Mouse (Mus musculus): ENCODE measurements around the gene Gm15013. TPM values are rescaled to one million over a fixed set of nuclear protein-coding genes. Genes with fewer than 3 reads are reported as not detected.
"Not testable (repeated sequence)": the region's sequence is repeated elsewhere in the genome, so short reads cannot be mapped to it uniquely, and the experiment has no call there.

Gm15013 gene
- total RNA-seq (2021): not detected
- long read RNA-seq, experiment 1: 0 reads
- long read RNA-seq, experiment 2: 0 reads

DNA sequence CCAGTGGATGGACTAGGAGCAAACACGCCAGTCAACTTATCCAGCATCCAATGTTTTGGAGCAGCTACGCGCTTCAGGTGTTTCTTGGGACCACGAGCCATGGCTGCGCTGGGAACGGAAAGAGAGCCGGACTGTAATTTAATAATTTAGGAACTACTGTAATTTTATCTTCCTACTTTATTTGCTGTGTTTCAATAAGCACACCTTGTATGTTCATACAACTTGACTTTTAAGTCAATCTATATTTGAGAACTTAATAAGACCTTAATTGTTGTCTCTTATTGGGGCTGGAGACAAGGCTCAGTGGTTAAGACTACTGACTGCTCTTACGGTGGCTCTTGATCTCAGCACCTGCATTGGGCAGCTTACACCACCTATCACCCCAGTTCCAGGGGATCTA, at the start of gene Gm15013:
Gene Gm15013 (minus strand): TSS at position 101 of the 400 bp plus-strand sequence.
- DNase-seq (ENCODE audit: low spot score in 2 of 2): no peak

DNA sequence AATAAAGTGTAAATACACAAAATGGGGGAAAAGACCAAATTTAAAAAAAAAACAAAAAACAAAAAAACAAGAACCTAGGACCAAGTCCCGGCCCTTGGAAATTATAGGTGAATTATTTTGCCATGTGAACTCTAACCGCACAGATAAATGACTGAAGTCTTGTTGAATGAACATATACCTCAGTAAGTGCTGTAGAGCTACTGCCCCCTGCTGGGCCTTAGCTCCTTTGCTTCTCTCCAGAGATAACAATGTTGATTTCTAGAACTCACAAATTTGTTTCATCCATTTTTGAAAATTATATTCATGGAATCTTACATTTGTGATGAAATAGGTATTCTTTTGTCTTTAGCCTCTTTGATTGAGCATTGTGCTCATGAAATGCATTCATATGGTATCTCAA, 48.3 kb upstream of the Gm15013 start:
- peak in 1 of 2 experiments; percentile 16 for DNase-seq (ENCODE audit: low spot score in 2 of 2)

DNA sequence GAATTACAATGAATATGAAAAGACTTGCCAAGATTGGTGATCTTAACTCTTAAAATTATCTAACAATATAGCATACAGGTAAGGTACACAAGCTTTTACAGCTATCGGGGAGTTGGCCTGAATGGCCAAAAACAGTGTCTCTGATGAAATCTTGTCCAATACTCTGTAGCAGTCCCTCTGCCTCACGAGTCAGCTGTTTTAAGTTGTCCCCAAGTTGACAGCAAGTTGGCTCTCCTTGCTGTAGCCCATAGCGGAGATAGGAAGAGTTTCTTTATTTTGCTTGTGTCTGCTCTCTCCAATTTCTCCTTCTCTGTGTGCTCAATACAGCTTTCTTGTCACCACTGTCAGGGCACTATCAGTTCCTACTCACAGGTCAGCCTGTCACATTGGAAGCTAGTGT, 44.4 kb upstream of the Gm15013 start:
- not testable (repeated sequence) for DNase-seq (ENCODE audit: low spot score in 2 of 2)

DNA sequence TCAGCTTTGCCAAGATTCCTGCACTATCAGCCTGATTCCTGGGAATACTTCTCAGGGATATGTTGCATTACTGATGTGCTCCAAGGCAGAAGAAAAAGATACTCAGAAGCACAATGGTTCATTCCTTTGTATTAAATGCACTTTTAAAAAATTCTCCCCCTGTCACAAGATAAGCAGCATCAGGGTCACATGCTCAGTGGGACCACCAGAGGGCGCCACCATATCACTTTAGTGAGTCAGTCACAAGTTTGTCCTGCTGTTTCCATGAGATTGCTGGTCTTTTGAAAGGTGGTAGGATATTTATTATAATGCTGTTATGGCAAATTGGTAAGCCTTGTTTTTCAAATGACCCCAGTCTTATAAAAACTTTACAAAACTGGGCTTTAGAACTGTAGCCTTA, 37.6 kb upstream of the Gm15013 start:
- peak; percentile 11 to 48 for DNase-seq (ENCODE audit: low spot score in 2 of 2)

DNA sequence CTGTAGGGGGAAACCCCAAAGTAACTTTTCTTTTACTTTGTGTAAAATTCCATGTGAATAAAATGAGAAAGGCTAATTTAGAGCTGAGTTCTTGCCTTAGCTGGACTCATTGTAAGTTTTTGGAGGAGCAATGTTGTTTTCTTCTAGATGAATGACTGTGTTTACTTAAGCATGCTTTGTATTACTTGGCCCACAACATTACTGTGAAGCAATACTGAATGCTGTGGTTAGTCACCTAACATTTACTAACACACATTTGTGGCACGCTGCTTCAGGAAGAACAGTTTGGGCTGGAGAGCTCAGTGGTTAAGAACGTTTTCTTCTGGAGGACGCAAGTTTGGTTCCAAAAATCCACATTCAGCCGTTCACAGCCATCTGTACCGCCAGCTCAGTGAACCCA, 22.8 kb upstream of the Gm15013 start:
- no peak for DNase-seq (ENCODE audit: low spot score in 2 of 2)

DNA sequence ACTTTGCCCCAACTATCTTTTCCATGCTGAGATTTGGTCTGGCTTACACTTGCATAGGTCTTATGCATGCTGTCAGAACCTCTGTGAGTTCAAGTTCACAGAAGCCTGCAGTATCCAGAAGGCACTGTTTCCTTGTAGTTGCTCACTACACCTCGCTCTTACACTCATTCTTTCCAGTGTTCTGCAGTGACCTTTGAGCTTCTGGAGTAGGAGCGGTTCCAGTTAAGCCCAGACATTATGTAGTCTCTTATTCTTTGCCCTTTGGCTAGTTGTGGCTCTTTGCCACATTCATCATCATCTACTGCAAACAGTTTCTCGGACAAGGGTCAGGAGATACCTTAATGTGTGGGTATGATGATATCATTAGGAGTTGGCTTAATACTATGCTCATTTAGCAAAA, 16.3 kb upstream of the Gm15013 start:
- no peak for DNase-seq (ENCODE audit: low spot score in 2 of 2)

DNA sequence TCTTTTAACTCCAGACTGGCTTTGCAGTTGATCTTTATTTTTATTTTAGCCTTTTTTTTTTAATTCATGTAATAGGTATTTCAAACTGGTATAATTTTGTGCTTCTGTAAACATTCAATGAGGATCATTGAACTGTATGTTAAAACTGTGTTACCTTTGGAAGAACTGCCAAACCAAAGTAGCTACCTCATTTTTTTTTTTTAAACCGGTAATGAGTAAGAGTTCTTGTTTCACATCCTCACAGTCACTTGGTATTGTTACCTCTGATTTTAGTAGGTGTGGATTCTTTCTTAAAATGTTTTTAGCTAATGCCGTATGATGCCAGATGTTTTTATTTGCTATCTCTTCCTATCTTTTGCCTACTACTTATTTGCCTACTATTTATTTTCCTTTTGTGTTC, 8.1 kb upstream of the Gm15013 start:
- no peak for DNase-seq (ENCODE audit: low spot score in 2 of 2)

DNA sequence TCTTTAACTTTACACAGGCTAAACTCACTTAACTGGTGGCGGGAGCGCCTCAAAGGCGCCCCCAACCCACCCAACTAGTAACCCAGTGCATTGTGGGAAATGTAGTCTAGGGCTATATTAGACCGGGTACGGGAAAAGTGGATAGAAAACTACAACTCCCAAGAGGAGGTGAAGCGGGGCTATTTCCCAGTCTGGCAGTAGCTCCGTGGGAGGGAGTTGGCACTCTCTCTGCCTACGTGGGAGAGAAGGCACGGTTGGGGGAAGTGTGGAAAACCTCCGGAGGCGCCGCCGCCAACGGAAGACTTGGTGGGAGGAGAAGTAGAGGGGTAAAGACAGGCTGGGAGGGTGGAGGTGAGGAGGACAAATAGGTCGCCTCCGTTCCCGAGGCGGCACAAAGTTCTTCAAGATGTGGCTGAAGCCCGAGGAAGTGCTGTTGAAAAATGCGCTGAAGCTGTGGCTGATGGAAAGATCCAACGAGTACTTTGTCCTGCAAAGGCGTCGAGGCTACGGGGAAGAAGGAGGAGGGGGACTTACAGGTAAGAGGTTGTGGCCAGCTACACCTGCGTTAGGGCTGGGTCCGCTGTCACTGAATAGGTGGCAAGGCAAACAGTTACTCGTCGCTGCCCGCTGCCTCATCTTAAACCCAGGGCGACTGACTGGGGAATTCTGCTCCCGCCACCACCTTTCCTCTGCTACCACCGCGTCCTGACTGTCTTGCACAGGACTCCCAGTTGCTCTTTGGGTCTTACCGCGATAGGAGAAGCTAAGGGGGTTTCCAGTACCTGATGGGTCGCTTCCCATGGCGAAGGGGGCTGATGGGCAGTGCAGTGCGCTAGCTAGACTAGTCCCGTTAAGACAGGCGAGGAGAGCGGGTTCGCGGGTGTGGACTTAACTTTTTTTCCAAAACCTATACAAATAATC, 29.2 kb downstream of the Gm15013 start, which contains the start of gene Tbc1d8b:
Gene Tbc1d8b (plus strand): TSS at position 222 of the 921 bp plus-strand sequence.
- DNase-seq (ENCODE audit: low spot score in 2 of 2): peak; percentile 53 to 85

DNA sequence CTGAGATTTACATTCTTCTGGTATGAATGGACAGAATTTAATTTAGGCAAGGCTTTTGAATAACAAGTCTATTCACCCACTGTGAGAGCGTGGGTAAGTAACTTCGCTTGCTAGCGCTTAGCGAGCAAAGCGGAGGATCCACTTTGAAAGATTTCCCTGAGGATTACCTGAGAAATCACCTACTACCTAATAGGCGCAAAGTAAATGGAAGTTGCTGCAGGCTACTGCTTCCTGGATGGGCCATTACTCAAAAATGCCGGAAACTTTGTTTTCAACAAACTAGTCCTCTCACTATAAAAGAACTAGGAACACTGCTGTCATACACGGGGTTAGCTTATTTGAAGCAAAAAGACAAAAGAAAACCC, 29.9 kb downstream of the Gm15013 start:
- DNase-seq (ENCODE audit: low spot score in 2 of 2): no peak

DNA sequence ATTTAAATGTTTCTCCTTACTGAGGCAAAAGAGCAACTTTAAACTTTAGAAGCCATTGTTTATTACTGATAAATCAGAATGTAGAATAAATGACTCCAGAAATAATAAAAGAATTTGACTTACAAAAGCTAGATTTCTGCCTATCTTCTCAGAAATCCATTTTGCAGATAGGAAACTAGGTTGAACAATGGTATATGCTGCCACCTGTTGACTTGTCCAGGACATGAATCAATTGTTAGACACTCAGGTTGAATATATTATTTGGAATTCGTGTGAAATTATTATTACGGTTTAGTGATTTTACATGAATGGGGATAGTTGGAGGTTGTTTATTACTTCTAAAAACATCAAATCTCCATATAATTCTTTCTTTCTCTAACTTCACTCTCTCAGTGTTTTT, 48.5 kb downstream of the Gm15013 start:
- no peak for DNase-seq (ENCODE audit: low spot score in 2 of 2)

Other genes starting within 250 kb of the Gm15013 start
- gene D330045A20Rik, start 234.1 kb downstream of the Gm15013 start, total RNA-seq (2021): under 1 TPM; 0.30 to 0.36 TPM
- 10 to 100 TPM; 21.7 to 25.3 TPM for gene Rnf128, start 151.2 kb downstream of the Gm15013 start, total RNA-seq (2021)
- 1 to 10 TPM; 6.0 to 7.2 TPM for gene Tbc1d8b, start 29.5 kb downstream of the Gm15013 start, total RNA-seq (2021)
- gene Ripply1, start 67.9 kb upstream of the Gm15013 start, total RNA-seq (2021): not detected
- gene Cldn2, start 86.3 kb upstream of the Gm15013 start, total RNA-seq (2021): 10 to 100 TPM in 1 of 2 experiments, 1 to 10 TPM in 1; 1.3 to 12.2 TPM
- 1 to 10 TPM; 4.5 to 7.3 TPM for gene Morc4, start 157.2 kb upstream of the Gm15013 start, total RNA-seq (2021)

All from layer of hippocampus, postnatal 14 days (tissue).